Mouse (Mus musculus): ENCODE measurements around the gene Esrrb. TPM values are rescaled to one million over a fixed set of nuclear protein-coding genes. Genes with fewer than 3 reads are reported as not detected.

Gene Esrrb
- polyA plus RNA-seq, 2 experiments from 2014 or later: not detected

DNA sequence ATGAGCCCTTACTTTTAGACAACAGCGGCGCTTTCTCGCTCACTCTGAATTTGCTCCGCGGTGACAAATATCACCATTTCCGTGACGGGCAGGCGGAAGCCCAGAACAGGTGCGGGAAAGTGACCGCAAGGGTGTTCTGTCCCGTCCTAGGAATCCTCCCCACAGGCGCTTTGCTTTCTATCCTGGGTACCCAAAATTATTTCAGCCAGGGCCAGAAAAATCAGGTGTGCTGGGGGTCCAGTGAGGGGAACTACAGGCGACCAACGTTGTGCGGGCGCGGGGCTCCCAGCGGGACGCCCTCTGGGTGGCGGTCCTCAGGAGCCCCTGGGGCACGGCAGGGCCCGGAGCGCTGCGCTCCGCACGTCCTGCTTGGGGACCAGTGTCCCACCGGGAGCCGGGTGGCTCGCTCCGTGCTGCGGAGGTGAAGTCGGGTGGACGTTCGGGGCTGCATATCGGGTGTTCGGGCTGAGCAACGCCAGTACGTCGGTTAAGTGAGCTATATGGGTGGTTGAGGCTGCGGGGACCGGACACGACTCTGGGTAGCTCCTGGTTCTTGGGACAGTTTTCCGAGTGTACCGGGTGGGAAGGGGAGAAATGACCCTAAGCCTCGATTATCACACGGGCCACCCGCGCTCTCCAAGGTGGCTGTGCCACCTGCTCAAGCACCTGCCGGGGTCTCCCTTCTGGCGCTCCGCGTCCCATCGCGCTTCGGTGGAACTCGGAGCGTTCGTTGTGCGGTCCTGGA, 61.4 kb downstream of the Esrrb start:
- ATAC-seq: no peak

DNA sequence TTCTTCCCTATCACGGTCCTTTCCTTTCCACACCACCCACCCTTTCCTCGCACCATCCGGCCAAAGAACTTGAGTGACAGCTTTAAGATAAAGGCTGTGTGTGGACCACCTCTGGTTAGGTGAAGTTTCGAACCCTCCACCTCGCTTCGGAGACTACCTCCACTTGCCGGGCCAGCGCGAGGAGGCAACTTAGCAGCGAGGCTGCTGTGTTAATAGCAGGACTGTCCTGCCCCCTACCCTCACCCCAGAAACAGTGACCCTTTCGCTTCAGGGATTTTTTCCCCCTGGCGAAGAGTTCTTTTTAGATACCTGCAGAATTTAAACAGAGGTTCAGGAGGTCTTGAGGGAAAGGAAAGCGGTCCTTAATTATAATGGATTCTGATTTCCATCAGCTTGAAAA, 62.2 kb downstream of the Esrrb start:
- ATAC-seq: no peak

DNA sequence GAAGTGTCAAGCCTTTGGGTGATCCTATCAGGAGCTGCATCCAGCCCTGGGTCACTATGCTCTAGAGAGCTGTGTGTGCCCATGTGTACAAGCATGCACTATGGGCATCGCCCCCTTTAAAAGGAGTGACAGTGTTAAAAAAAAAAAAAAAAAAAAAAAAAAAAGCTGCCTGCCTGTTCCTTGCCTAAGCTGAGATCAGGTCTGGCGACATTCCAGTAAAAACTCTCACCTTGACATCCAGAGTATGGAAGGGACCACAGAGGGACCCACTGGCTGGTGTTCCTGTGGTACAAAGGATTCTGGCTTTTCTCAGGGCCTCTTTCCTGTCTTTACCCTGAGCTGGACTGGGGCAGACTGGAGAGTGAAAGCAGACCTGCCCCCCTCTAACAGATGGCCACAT, 66.7 kb downstream of the Esrrb start:
- ATAC-seq: no peak

DNA sequence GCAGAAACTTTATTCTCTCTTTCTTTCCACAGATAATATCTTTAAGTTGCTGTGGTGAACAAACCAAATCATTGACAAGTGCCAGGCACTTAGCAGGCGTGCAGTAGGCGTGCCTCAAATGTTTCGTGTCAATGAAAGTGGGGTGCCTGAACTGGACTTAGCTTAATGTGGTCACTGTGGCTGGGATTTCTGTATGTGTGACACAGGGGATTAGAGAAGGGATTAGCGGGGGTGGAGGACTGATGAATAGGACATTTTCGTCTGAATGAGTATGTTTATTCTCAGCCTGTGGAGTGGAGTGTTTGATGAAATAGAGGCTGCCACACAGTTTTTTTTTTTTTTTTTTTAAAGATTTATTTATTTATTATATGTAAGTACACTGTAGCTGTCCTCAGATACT, 70.8 kb downstream of the Esrrb start:
- no peak for ATAC-seq

GRCm38 (mm10) chr12:86433371-86433821, 72.5 kb downstream of the Esrrb start:
- no peak for ATAC-seq

- ATAC-seq: no peak
Observed at GRCm38 (mm10) chr12:86435651-86436050, 74.7 kb downstream of the Esrrb start.

GRCm38 (mm10) chr12:86450848-86451247, 89.9 kb downstream of the Esrrb start:
- ATAC-seq: no peak

DNA sequence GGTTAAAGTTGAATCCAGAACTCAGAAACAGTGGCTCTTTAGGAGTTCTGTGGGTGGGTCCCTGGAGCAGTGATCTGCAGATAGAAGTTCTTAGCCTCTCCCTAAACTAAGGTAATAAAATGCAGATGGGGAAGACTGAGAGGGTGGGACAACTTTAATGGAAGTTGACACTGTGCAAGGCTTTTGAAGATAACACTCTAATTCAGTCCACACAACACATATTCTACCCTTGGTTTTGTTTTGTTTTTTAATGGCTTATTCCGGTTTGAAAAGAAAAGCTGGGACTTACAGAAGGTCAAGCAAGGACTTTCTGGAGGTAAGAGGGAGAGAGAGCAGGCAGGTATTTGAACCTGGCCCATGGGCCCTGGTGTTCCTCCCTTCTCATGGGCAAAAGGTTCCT, 94.1 kb downstream of the Esrrb start:
- ATAC-seq: no peak

DNA sequence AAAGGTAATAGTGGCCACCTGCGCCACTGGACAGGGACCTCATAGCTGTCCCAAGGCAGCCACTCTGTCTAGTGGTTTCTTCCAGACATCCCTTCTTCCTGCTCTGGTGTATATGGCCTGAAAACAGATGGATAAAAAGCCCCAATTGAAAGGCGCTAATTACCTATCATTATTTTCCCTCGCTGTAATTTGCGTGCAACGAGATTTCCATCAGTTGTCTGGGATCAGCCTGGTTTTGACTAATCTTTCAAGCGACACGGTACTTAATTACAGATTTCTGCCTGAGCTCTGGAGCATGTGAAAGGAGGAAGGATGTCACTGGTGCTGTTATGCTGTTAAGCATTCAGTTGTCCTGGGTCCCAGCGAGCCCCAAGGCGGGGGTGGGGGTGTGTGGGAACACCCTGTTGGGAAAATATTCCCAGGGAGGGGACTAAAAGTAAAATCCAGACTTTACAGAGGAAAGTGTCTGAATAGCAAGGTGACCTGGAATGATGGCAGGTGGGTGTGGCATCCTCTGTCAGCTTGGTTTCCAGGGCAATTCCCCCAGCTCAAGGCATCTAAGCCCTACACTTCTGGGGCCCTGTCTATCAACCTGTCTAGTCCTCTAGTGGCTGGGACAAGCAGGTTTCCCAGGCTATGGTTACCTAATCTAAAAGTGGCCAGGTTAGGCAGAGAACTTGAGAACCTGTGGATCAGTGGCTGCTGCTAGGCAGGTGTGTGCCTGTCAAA, 102.0 kb downstream of the Esrrb start:
- no peak for ATAC-seq

DNA sequence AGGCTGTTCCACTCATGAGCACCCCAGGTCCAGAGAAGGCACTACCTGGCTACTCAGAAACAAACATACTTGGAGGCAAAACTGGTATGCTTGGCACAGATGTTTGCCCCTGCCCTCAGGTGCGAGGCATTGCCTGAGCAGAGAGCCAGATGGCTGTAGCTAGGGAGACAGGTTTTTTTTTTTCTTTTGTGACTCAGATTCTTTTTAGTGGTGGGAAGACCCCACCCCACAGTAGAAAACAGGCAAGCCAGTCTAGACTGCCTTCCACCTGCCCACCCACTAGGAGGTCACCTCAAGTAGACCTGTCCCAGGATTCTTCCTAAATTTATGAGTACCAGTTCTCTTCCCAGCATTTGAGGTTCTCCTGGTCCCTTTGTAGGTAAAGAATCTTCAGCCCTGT, 103.5 kb downstream of the Esrrb start:
- no peak for ATAC-seq

DNA sequence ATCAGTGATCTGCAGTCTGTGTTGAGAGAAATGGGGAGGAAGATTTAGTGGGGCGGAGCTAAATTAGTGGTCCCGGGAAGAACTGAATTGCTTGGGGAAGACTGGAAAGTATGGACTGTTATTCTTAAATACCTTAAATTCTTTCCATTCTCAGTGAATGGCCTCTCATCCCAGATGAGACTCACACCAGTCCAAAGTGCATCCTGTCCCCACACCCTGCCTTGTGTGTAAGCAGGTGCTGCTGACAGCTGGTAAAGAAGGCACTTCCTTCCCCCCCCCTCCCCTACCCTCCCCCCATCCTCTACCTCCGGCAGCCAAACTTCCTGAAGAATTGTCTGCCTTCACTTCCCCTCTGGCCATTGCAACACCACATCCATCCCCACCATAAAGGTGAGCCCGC, 105.3 kb downstream of the Esrrb start:
- ATAC-seq: no peak

- ATAC-seq: no peak
Observed at GRCm38 (mm10) chr12:86469919-86470318, 109.0 kb downstream of the Esrrb start.

- no peak for ATAC-seq
Observed at GRCm38 (mm10) chr12:86470912-86471311, 110.0 kb downstream of the Esrrb start.

DNA sequence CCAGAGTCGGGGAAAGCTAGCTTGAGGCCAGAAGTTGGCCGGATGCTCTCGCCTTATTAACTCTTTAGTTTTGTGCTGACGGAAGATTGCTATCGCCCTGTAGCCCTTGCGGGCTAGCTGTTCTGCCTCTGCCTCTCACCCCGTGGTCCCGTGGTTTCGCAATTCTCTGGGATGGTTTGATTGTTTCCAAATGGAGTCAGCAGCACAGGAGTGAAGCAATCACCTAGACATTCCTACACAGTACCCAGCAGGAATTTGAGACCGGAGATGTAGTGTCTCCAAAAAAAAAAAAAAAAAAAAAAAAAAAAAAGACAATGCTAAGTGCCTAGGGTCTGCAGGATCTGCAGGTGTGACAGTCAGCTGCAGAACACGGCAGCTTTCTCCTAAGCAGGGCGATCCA, 112.7 kb downstream of the Esrrb start:
- no peak for ATAC-seq

GRCm38 (mm10) chr12:86475994-86476393, 115.1 kb downstream of the Esrrb start:
- ATAC-seq: no peak

GRCm38 (mm10) chr12:86478908-86479307, 118.0 kb downstream of the Esrrb start:
- ATAC-seq: no peak

DNA sequence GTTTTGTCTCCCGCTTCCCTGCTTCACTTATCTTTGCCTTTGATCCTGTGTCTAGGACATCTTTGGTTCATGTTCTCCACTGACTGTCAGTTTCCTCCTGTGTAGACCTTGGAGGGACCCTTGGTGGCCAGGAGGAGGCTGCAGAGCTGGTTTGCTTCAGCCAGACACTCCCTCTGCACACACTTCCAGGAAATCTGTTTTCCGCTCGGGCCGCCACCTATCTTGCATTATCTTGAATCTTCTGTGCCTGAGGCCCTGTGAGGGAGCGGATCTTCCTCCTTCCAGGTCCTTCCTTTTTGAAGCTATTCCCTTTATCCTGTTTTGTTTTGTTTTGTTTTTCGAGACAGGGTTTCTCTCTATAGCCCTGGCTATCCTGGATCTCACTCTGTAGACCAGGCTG, 121.1 kb downstream of the Esrrb start:
- no peak for ATAC-seq

GRCm38 (mm10) chr12:86483413-86483841, 122.5 kb downstream of the Esrrb start:
- ATAC-seq: no peak

DNA sequence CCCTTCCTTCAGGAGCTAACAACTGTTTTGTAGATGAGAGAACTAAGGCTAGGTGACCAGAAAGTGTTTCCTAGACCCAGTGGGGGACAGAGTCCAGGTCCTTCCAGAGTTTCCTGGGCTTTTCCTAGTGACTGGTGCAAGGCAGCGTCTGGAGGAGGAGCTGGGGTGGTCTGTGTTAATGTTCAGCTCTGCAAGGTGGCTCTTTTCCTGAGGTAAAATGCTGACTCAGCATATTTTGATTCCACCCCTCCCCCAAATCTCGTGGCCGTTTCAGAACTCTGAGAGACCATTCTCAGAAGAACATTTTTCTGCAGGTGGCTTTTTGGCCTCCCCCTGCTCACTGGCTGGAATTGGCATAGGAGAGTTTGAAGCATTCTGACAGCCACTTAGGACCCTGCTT, 127.1 kb downstream of the Esrrb start:
- ATAC-seq: no peak

GRCm38 (mm10) chr12:86490052-86490451, 129.1 kb downstream of the Esrrb start:
- ATAC-seq: no peak

- no peak for ATAC-seq
Observed at GRCm38 (mm10) chr12:86491500-86491899, 130.6 kb downstream of the Esrrb start.

DNA sequence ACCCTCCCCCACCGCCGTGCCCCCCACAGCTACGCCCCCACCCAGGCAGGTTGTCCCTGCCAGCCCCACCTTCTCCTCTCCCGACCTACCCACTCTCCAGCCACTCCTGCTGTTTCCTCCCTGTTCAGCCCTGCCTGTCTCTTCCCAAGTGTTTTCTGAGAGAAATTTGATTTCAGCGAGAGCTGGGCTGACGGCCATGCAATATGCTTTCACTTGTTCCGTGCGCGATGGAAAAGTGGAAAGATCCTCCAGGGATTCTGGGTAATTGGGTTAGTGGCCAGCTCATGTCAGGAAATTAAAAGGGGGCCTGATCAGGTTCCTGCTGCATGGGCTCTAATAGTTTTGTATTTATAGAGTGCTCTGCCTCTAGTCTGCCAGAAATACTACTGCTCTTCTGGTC, 131.9 kb downstream of the Esrrb start:
- ATAC-seq: no peak

DNA sequence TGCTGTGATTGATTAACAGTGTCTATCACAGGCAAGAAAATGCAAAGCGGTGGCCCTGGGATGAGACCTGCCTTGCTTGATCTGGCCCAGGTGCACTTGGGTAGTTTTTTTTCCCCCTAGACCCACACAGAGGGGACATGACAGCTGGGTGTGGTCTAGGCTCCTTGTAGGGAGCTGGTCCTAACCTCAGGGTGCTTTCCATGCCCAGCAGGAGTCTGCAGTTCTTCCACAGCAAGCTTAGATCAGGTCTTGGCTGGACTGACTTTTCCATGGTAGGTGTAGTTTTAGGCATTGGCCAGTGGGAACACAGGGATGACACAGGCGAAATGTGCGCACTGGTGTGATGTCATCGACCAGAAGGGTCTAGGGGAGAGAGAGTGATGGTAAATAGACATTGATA, 136.2 kb downstream of the Esrrb start:
- ATAC-seq: no peak

DNA sequence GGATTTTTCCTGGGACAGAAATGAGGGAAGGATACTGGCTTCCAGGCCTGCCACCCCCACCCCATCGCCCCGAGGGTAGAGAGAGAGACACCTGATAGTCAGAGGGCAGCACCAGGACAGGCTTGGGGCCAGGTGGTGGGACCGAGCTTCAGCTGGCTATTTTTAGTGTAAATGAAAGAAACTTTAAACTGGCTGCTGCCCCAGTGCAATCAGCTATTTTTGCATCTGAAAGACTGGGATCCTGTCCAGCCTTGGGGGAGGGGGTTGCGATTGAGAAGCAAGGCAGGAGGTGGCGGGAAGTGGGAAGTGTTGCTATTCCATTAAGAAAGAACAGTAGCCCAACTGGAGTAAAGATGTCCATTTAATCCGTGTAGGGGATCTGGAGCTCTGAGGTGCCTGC, 137.8 kb downstream of the Esrrb start:
- ATAC-seq: no peak

All from CD4-positive, CD25-positive, alpha-beta regulatory T cell, adult 4 months (primary cell).